Mouse (Mus musculus): ENCODE results near the gene Gm26741. TPM values are rescaled to one million over a fixed set of nuclear protein-coding genes. Genes with fewer than 3 reads are reported as not detected.
A peak's percentile ranks its signal among the peaks of the same experiment; 100 is the strongest.

The Gm26741 gene
- polyA plus RNA-seq, 1 experiment from 2014 or later, result not detected

DNA sequence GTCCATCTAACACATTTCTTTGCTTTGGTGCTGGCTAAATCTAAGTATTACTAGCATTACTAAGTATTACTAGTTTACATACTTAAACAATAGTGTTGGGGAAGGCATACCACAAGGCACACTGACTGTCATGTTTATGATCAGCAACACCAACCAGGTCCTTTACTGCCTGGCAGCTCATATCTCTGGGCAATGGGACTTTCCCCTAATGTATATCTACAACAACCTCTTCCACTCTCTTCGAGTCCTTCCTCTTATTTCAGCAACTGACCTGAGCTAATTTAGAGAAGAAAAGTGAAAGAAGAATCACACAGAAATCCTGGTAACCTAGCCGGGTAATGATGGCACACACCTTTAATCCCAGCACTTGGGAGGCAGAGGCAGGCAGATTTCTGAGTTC lies 17.9 kb downstream of the Gm26741 start:
- Histone ChIP-seq H3K9me3 (no peaks in the 10 kb centered on the region), H3K4me3 (no peak overlapping the region), H3K27ac (no peak overlapping the region), H3K4me1 (no peaks in the 10 kb centered on the region), H3K27me3 (no peaks in the 10 kb centered on the region), H3K4me2 (no peak overlapping the region), H3K36me3 (no peaks in the 10 kb centered on the region), H3K9ac (no peak overlapping the region)
- WGBS, result 94% methylated on average over 2 of the region's 2 CpGs
- ATAC-seq (ENCODE audit: insufficient number of reproducible peaks, insufficient read depth, low FRiP score, low TSS enrichment, low read depth), result no peak

DNA sequence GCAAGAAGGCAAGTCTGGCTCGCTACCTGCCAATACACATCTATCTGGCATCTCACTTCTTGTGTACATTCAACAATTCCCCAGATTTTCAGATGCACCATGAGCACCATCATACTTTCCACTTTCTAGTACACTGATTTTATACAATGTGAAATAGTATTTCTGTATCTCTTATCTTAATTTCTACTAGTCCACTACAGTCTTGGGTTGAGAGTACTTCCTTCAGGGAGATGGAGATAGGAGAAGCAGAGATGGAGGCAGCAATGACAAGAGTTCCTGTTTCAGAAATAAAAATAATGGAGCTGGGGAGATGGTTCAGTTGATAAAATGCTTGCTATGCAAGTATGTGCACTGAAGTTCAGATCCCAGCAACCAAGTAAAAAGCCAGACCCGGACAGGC lies 19.2 kb downstream of the Gm26741 start:
- Histone ChIP-seq H3K9ac (no peak overlapping the region), H3K9me3 (no peaks in the 10 kb centered on the region), H3K4me1 (peaks cover 3% of the 10 kb centered on the region; the same call in 1 of the 2 replicates), H3K27me3 (no peaks in the 10 kb centered on the region), H3K4me2 (no peak overlapping the region), H3K4me3 (no peak overlapping the region), H3K36me3 (no peaks in the 10 kb centered on the region), H3K27ac (no peak overlapping the region)
- no peak for ATAC-seq (ENCODE audit: insufficient number of reproducible peaks, insufficient read depth, low FRiP score, low TSS enrichment, low read depth)
- WGBS, result 89% methylated on average over 2 of the region's 2 CpGs

GRCm38 (mm10) chr10:52381321-52381801 lies 22.8 kb downstream of the Gm26741 start:
- ATAC-seq (ENCODE audit: insufficient number of reproducible peaks, insufficient read depth, low FRiP score, low TSS enrichment, low read depth), result peak; percentile 21
- peak overlapping the region; percentile 76 for H3K4me2 ChIP-seq

GRCm38 (mm10) chr10:52381845-52382591 lies 23.5 kb downstream of the Gm26741 start, which contains the start of gene Gopc:
Gopc (minus strand) TSS chr10:52382124.
- Histone ChIP-seq H3K36me3 (no peaks in the 10 kb centered on the region), H3K27ac (peak within 1 kb of the TSS; percentile 97), H3K4me2 (peak within 1 kb of the TSS; percentile 76), H3K9ac (peak within 1 kb of the TSS; percentile 90), H3K9me3 (no peaks in the 10 kb centered on the region), H3K27me3 (no peaks in the 10 kb centered on the region), H3K4me1 (peaks cover 5% of the 10 kb centered on the region; the same call in 1 of the 2 replicates), H3K4me3 (peak within 1 kb of the TSS; percentile 85)
- ATAC-seq (ENCODE audit: insufficient number of reproducible peaks, insufficient read depth, low FRiP score, low TSS enrichment, low read depth), result peak; percentile 99
- WGBS, result under 1% methylated on average over 60 of the region's 71 CpGs

More at GRCm38 (mm10) chr10:52381321-52381801, 22.8 kb downstream of the Gm26741 start:
- H3K27me3 ChIP-seq, result no peaks in the 10 kb centered on the region
- no peaks in the 10 kb centered on the region for H3K36me3 ChIP-seq
- H3K9me3 ChIP-seq, result no peaks in the 10 kb centered on the region
- under 1% methylated on average over 19 of the region's 19 CpGs for WGBS
- peak overlapping the region; percentile 90 for H3K9ac ChIP-seq
- peak overlapping the region; percentile 97 for H3K27ac ChIP-seq
- peak overlapping the region; percentile 85 for H3K4me3 ChIP-seq
- peaks cover 5% of the 10 kb centered on the region; the same call in 1 of the 2 replicates for H3K4me1 ChIP-seq

- H3K9ac ChIP-seq, result peak overlapping the region; percentile 90; the same call in 1 of the 2 replicates
- no peak for ATAC-seq (ENCODE audit: insufficient number of reproducible peaks, insufficient read depth, low FRiP score, low TSS enrichment, low read depth)
- WGBS, result 71% methylated on average over 6 of the region's 6 CpGs
- H3K27ac ChIP-seq, result 0 out of 2 replicates have a peak overlapping the region, but pooled peaks have one; percentile 97
- no peaks in the 10 kb centered on the region for H3K36me3 ChIP-seq
- H3K27me3 ChIP-seq, result no peaks in the 10 kb centered on the region
- no peaks in the 10 kb centered on the region for H3K9me3 ChIP-seq
- H3K4me3 ChIP-seq, result peak overlapping the region; percentile 85
- peak overlapping the region; percentile 76 for H3K4me2 ChIP-seq
- peaks cover 5% of the 10 kb centered on the region; the same call in 1 of the 2 replicates for H3K4me1 ChIP-seq
Measured at GRCm38 (mm10) chr10:52383022-52383421, 24.5 kb downstream of the Gm26741 start.

GRCm38 (mm10) chr10:52383522-52383921 lies 25.0 kb downstream of the Gm26741 start:
- no peaks in the 10 kb centered on the region for H3K36me3 ChIP-seq
- no peak overlapping the region for H3K4me2 ChIP-seq
- ATAC-seq (ENCODE audit: insufficient number of reproducible peaks, insufficient read depth, low FRiP score, low TSS enrichment, low read depth), result no peak
- H3K4me1 ChIP-seq, result peaks cover 5% of the 10 kb centered on the region; the same call in 1 of the 2 replicates
- H3K27ac ChIP-seq, result no peak overlapping the region
- no peak overlapping the region for H3K9ac ChIP-seq
- no peaks in the 10 kb centered on the region for H3K9me3 ChIP-seq
- H3K27me3 ChIP-seq, result no peaks in the 10 kb centered on the region
- 95% methylated on average over 1 of the region's 1 CpGs for WGBS
- H3K4me3 ChIP-seq, result no peak overlapping the region

DNA sequence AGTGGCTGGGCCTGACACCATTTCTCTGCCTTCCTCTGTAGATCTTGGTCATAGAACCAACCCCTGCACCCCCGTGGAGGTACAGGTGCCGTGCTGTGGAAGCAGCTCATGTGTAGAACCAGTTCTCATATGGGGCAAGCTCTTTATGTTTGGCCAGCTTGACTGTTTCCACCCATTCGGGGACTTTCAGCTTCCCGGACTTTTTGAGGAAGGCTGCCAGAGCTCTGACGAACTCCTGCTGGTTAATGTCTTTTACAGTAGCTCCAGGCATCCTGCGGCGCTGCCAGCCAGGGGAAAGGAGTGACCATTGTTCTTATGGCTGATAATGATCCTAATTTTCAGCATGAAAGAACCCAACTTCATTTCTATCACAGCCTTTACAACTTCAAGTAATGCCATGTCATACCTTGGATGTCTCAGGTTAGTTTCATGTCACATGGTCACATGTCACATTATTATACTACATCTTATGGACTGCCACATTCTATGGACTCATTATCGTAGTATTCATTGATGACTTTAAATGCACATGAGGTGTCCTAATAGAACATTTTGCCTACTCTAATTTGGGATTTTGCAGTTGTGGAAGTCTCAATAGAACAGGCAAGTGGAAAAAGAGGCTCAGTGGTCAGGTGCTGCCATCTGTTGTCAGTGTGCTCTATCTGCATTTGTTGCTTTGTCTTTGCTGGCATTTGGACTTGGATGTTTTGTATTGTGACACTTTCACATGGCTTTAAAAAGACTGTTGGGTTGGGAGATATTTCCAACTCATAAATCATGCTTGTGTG lies 26.4 kb downstream of the Gm26741 start:
- no peak overlapping the region for H3K9ac ChIP-seq
- H3K27me3 ChIP-seq, result no peaks in the 10 kb centered on the region
- no peaks in the 10 kb centered on the region for H3K9me3 ChIP-seq
- H3K4me1 ChIP-seq, result peaks cover 17% of the 10 kb centered on the region
- no peak overlapping the region for H3K4me2 ChIP-seq
- no peaks in the 10 kb centered on the region for H3K36me3 ChIP-seq
- no peak overlapping the region for H3K27ac ChIP-seq
- no peak overlapping the region for H3K4me3 ChIP-seq
- no peak for ATAC-seq (ENCODE audit: insufficient number of reproducible peaks, insufficient read depth, low FRiP score, low TSS enrichment, low read depth)
- 49% methylated on average over 8 of the region's 8 CpGs for WGBS

DNA sequence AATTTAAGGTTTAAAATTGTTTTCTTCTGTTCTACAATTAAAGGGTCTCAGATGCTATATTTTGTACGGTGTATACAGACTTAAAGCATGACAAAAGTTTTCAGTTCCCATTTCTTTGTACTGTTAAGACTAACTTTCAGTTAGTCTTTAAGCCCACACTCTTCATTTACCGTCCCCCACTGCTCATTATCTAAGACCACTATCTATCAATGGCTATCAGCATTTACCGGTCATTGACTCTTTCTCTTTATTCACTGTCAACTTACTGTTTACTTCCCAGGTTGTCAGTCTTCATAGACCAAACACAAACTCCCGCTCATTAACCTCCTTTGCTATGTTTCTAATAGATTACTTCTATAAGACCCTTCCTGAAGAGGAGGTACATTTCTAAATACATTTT lies 28.6 kb downstream of the Gm26741 start:
- no peak for ATAC-seq (ENCODE audit: insufficient number of reproducible peaks, insufficient read depth, low FRiP score, low TSS enrichment, low read depth)
- Histone ChIP-seq H3K36me3 (no peaks in the 10 kb centered on the region), H3K27me3 (no peaks in the 10 kb centered on the region), H3K4me1 (peaks cover 17% of the 10 kb centered on the region), H3K4me2 (no peak overlapping the region), H3K9me3 (no peaks in the 10 kb centered on the region), H3K9ac (no peak overlapping the region), H3K4me3 (no peak overlapping the region), H3K27ac (no peak overlapping the region)
- WGBS, result 79% methylated on average over 4 of the region's 4 CpGs

- Histone ChIP-seq H3K4me1 (peaks cover 12% of the 10 kb centered on the region), H3K27me3 (no peaks in the 10 kb centered on the region), H3K9me3 (no peaks in the 10 kb centered on the region), H3K9ac (no peak within 1 kb of the TSS), H3K27ac (no peak within 1 kb of the TSS), H3K36me3 (no peaks in the 10 kb centered on the region), H3K4me3 (no peak within 1 kb of the TSS), H3K4me2 (no peak within 1 kb of the TSS)
- whole genome bisulfite sequencing, result 74% methylated on average over 5 of the region's 5 CpGs
- ATAC-seq (ENCODE audit: insufficient number of reproducible peaks, insufficient read depth, low FRiP score, low TSS enrichment, low read depth), result no peak
Measured at GRCm38 (mm10) chr10:52388922-52389430, 30.4 kb downstream of the Gm26741 start, which contains the start of gene Nepn. Nepn (plus strand) TSS chr10:52388972.

- no peak for ATAC-seq (ENCODE audit: insufficient number of reproducible peaks, insufficient read depth, low FRiP score, low TSS enrichment, low read depth)
- WGBS, result 30% methylated on average over 3 of the region's 3 CpGs
- Histone ChIP-seq H3K27me3 (no peaks in the 10 kb centered on the region), H3K27ac (no peak overlapping the region), H3K36me3 (no peaks in the 10 kb centered on the region), H3K9ac (no peak overlapping the region), H3K9me3 (no peaks in the 10 kb centered on the region), H3K4me1 (peaks cover 12% of the 10 kb centered on the region), H3K4me2 (no peak overlapping the region), H3K4me3 (no peak overlapping the region)
Measured at GRCm38 (mm10) chr10:52389438-52389837, 30.9 kb downstream of the Gm26741 start.

DNA sequence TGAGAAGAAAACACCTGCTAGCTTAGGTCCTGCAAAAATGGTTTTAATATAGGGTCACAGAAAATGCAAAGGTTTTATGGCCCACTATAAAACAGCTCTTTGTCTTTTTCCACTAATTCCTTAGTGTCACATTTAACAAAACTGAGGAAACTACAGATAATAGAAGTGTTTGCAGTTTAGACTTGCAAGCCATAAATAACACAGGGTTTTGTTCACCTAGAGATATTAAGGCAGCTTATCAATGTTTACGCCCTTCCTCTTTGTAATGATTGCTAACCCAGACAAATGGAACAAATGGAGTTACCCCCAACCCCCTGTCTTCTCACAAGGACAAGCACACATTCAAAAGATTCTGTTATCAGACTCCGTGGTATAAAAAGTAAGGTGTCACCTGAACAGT lies 32.6 kb downstream of the Gm26741 start:
- no peaks in the 10 kb centered on the region for H3K36me3 ChIP-seq
- H3K4me3 ChIP-seq, result no peak overlapping the region
- WGBS, result 88% methylated on average over 2 of the region's 2 CpGs
- no peaks in the 10 kb centered on the region for H3K27me3 ChIP-seq
- no peak overlapping the region for H3K4me2 ChIP-seq
- H3K9ac ChIP-seq, result no peak overlapping the region
- ATAC-seq (ENCODE audit: insufficient number of reproducible peaks, insufficient read depth, low FRiP score, low TSS enrichment, low read depth), result no peak
- peaks cover 12% of the 10 kb centered on the region for H3K4me1 ChIP-seq
- H3K27ac ChIP-seq, result no peak overlapping the region
- H3K9me3 ChIP-seq, result no peaks in the 10 kb centered on the region

Data from embryonic facial prominence, embryonic 13.5 days (tissue).